Mouse (Mus musculus) CD4-positive, CD25-positive, alpha-beta regulatory T cell, adult 9 weeks (primary cell): ENCODE measurements around the gene Tbpl1. TPM values are rescaled to one million over a fixed set of nuclear protein-coding genes. Genes with fewer than 3 reads are reported as not detected.

Experiments
- polyA plus RNA-seq: library from polyadenylated mRNA; unstranded; fragments of 100-300 nt; shearing (Covaris generic); gene quantifications from one replicate; pipeline ENCODE4 v1.2.1, GENCODE M21; 2017

Gene Tbpl1
- polyA plus RNA-seq = 76.2 TPM

DNA sequence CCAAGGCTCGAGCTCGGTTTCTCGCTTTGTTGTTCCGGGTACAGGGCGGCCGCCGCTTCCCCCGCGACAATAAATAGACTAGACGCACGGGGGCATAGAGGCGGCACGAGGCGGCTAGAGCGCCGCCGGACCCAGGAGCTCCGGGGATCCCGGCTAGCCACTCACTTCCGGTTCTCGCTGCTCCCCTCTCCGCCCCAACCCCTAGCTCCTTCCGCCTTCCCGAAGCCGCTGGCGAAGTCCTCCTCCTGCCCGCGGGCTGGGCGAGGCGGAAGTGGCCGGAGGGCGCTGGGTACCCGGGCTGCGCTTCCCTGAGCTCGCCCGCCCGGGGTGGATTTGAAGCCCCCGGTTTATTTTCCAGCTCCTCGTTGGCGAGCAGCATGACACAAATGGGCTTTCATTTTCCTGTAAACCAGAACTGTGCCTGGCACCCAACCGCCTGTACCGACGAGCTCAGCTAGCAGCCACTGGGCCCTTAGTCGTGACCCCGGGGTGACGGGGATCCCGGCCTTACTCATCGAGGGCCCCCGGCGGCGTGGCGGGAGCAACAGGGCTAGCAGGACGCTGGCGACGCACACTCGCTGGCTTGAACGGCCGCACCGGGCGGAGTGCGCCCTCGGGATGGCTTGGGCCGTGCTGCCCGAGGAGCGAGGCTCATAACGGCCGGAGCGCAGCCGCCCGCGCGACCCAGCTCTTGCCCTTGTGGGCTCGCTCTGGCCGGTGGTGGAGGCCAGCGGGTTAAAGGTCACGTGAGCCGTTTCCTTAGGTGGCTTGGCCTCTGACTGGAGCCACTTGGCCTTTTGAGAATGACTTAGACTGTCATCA is at the start of gene Tbpl1:
Tbpl1 (minus strand) TSS at position 667 of the 822 bp plus-strand sequence.

Other genes starting within 250 kb of the Tbpl1 start
- 0.11 TPM for gene Slc2a12, start 86.9 kb downstream of the Tbpl1 start, polyA plus RNA-seq
- gene Tcf21, start 88.2 kb upstream of the Tbpl1 start, polyA plus RNA-seq = 0.20 TPM